1 mouse cellular context compared by ENCODE assay signal in the genomic region with DNA sequence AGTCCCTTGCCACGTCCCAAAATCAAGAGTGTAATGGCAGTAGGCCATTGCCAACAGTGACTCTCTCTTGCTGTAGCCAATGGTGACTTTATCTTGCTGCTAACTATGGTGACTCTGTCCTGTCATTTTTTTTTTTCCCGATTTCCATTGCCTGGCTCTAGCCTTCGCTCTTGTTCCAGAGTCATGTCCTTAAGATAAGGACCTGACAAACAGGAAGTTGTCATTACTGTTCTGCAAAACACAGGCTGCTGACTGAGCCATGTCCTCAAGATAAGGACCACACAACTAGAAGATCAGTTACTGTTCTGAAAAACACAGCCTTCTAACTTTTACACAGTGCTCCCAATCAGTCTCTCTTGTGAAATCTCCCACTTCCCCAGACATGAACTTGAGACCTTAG.
TF ChIP-seq lines count a peak whose summit lies in the region.

No protein-coding gene starts in this region.

TF ChIP-seq in MEL, 35 proteins besides CTCF, POLR2A, EP300 and RAD21:
- TF ChIP-seq ETS1 (IDR thresholded peaks at IDR 0.05; ENCODE audit: low read depth, low read length) (peak; percentile 72), ZMIZ1 (IDR thresholded peaks at IDR 0.05; ENCODE audit: low read depth, low read length) (no peak), USF2 (IDR thresholded peaks at IDR 0.05; ENCODE audit: borderline replicate concordance in 1 of 2, insufficient read depth in 1 of 2, low read depth in 1 of 2, low read length in 2 of 2) (no peak), MYC (IDR thresholded peaks at IDR 0.05; ENCODE audit: low read depth, low read length) (peak; percentile 46; the same call in 1 of the 2 replicates), MEF2A (IDR thresholded peaks at IDR 0.05; ENCODE audit: extremely low read depth, insufficient replicate concordance, low read depth, low read length, poor library complexity, severe bottlenecking) (no peak), POLR2AphosphoS2 (IDR thresholded peaks at IDR 0.05; ENCODE audit: low read length) (no peak), TBP (IDR thresholded peaks at IDR 0.05; ENCODE audit: low read depth, low read length) (no peak), ZNF384 (IDR thresholded peaks at IDR 0.05; ENCODE audit: low read depth, low read length) (peak; percentile 84), MAFK (IDR thresholded peaks at IDR 0.05; ENCODE audit: borderline replicate concordance, low read depth, low read length) (no peak), SMC3 (IDR thresholded peaks at IDR 0.05; ENCODE audit: low read depth, low read length) (no peak), BHLHE40 (IDR thresholded peaks at IDR 0.05; ENCODE audit: borderline replicate concordance, low read depth, low read length) (no peak), CHD2 (IDR thresholded peaks at IDR 0.05; ENCODE audit: low read length) (no peak), ZKSCAN1 (IDR thresholded peaks at IDR 0.05; ENCODE audit: low read depth, low read length) (no peak), POLR2AphosphoS5 (IDR thresholded peaks at IDR 0.05; ENCODE audit: borderline replicate concordance, low read depth, low read length) (no peak), TAL1 (IDR thresholded peaks at IDR 0.05; ENCODE audit: low read length) (no peak), MXI1 (IDR thresholded peaks at IDR 0.05; ENCODE audit: low read depth, low read length) (no peak; the same call in 1 of the 2 replicates), JUND (IDR thresholded peaks at IDR 0.05; ENCODE audit: low read depth, low read length) (no peak), TCF12 (IDR thresholded peaks at IDR 0.05; ENCODE audit: low read depth, low read length) (peak; percentile 63), NELFE (IDR thresholded peaks at IDR 0.05; ENCODE audit: low read depth, low read length) (no peak; the same call in 1 of the 2 replicates), SIN3A (IDR thresholded peaks at IDR 0.05; ENCODE audit: low read length) (peak; percentile 61), UBTF (IDR thresholded peaks at IDR 0.05; ENCODE audit: borderline replicate concordance, insufficient read depth, low read depth, low read length) (no peak), HCFC1 (IDR thresholded peaks at IDR 0.05; ENCODE audit: low read depth, low read length) (peak; percentile 52; the same call in 1 of the 2 replicates), GATA1 (IDR thresholded peaks at IDR 0.05; ENCODE audit: low read depth, low read length) (peak; percentile 87), MAX (IDR thresholded peaks at IDR 0.05; ENCODE audit: low read length) (peak; percentile 53; the same call in 1 of the 2 replicates)
